Mouse (Mus musculus): Measurements from ENCODE around the gene Vgll2.

Vgll2 gene

GRCm38 (mm10) chr10:52022413-52023212 lies at the start of gene Vgll2:
Gene Vgll2, plus strand, starts transcription at chr10:52022502.
- POLR2A ChIA-PET, result interaction anchor here in 2 of 4 experiments (0.6 to 1.2 kb wide), 3 partner anchors 8 to 302 kb away, joined by 3 read pairs; no protein-coding TSS in a partner anchor
- CTCF ChIA-PET, result interaction anchor here in 3 of 4 experiments (0.5 to 0.7 kb wide), 3 partner anchors 68 to 406 kb away, joined by 3 to 4 read pairs (median 3); no protein-coding TSS in a partner anchor

DNA sequence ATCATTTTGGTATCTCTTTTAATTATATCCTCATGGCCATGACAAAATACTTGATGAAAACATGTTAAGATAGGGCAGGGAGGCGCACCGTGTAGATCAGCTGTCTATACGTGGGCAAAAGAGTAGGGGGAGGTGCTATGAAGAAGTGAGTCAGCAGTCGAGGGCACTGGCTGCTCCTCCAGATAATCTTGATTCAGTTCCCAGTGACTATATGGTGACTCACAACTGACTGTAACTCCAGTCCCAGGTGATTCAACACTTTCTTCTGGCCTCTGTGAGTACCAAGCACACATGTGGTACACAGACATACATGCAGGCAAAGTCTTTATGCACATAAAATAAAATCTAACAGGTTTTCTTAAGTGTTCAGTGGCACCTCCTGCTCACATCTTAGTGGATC lies 47.2 kb upstream of the Vgll2 start:
- POLR2A ChIA-PET, result no interaction called here
- CTCF ChIA-PET, result no interaction called here

GRCm38 (mm10) chr10:51975587-51975986 lies 46.7 kb upstream of the Vgll2 start:
- ChIA-PET CTCF (no interaction called here), POLR2A (no interaction called here)

DNA sequence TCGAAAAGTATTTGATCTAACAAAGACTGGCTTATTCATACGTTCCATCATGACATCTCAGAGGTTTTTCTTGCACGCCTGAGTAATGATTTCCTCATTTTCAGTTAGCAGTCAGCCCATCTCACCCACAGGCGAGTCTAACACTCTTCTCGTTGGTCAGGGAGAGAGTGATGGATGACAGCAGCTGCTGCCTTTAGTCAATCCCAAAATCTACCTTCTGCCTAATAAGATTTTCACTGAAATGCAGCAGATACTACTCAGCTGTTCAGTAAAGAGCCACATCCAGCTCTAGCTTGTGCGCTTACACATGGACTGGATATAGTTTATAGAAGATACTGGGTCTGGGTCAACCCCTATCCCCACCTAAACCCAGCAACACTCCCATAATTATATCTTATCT lies 40.7 kb upstream of the Vgll2 start:
- CTCF ChIA-PET, result no interaction called here
- POLR2A ChIA-PET, result no interaction called here

GRCm38 (mm10) chr10:51982395-51982794 lies 39.9 kb upstream of the Vgll2 start:
- CTCF ChIA-PET, result no interaction called here
- POLR2A ChIA-PET, result no interaction called here

DNA sequence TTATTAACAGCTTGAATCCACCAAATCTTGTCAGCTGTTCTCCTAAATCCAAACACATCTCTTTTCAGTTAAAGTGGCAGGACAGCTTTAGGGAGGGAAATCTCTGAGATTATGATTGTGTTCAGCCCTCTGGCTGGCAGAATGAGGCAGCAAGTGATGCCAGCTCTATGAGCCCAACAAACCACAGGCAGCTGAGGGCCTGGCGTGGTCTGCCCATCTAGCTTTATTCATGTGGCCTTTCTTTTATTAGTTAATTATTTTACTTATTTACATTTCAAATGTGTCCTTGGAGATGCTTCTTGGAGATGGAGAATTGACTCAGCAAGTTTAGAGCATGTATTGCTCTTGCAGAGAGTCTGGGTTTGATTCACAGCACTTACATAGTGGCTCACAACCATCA lies 3.8 kb upstream of the Vgll2 start:
- ChIA-PET CTCF (no interaction called here), POLR2A (interaction anchor here in 1 of 4 experiments (0.6 kb wide), 1 partner anchor 423 kb away, joined by 3 read pairs; no protein-coding TSS in a partner anchor)

- POLR2A ChIA-PET, result no interaction called here
- CTCF ChIA-PET, result no interaction called here
Measured at GRCm38 (mm10) chr10:52021231-52021630, 1.1 kb upstream of the Vgll2 start.

DNA sequence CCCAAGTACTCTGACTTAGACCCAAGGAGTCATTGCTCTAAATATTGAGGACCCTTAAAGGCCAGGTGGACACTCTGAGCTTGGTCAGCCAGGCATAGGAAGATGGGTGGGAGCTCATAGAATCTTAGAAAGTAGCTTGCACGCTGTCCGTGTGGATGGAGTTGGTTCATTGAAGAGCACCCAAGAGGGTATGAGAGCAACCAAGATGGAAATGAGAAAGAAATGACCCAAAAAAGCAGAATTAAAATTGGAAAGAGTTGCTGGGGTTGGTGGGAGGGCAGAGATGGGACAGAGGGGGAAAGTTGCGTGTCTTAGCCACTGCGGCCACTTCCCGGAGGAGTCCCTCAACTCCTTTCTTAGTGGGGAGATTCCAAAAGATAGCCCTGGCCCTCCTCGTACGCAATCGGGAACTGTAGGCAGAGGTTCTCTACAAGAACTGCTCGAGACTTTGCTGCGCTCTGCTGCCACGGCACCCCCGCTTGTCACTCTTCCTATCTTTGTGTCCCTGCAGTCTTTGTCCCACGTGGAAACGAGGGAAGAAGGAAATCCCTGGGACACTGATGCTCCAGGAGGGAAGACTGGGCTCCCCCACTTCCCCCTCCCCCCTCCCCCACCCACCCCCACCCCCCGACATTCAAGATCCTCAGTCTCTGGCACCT lies 437 bp upstream of the Vgll2 start:
- ChIA-PET POLR2A (no interaction called here), CTCF (interaction anchor here in 2 of 4 experiments (0.5 to 0.7 kb wide), 2 partner anchors 67 to 405 kb away, joined by 3 to 4 read pairs; no protein-coding TSS in a partner anchor)

- ChIA-PET CTCF (interaction anchor here in 1 of 4 experiments (0.7 kb wide), 1 partner anchor 358 kb away, joined by 3 read pairs; no protein-coding TSS in a partner anchor), POLR2A (interaction anchor here in 2 of 4 experiments (0.6 to 1.2 kb wide), 3 partner anchors 9 to 303 kb away, joined by 3 read pairs; no protein-coding TSS in a partner anchor)
Measured at GRCm38 (mm10) chr10:52023213-52024052, 1.1 kb downstream of the Vgll2 start.

DNA sequence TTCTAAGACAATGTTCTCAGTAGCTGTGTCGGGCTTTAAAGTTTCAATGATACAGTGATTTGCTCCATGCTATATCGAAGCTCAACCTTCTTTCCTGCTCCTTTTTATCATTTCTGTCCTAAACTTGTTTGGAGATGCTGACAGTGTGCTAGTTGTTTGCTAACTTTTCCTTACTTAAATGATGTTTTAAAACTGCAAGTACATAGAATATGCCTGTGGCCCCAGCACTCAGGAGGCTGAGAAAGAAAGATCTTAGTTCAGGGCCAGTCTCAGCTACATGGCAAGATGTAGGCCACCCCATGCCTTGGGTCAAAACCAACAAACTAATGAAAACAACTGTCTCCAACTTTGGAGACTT lies 1.7 kb downstream of the Vgll2 start:
- CTCF ChIA-PET, result no interaction called here
- POLR2A ChIA-PET, result interaction anchor here in 1 of 4 experiments (1.2 kb wide), 1 partner anchor 198 kb away, joined by 3 read pairs; no protein-coding TSS in a partner anchor

- POLR2A ChIA-PET, result no interaction called here
Measured at GRCm38 (mm10) chr10:52025291-52025690, 3.0 kb downstream of the Vgll2 start.

DNA sequence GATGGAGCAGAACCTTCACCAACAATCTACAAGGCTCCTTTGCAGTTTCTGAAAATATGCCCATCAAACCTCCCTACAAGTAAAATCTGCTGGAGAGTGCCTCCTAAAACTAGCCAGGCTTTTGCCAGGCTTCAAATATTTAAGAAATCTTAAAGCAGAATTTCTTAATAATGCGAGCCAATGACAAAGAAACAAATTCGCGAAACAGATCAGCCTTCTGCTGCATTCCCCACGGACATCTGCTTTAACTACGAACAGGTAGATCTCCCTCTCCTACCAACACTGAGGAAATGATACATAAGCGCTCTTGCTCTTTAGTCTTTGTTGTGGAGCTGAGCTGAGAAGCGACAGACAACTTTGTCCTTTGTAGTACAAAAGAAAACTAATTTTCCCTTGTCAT lies 3.5 kb downstream of the Vgll2 start:
- ChIA-PET POLR2A (no interaction called here), CTCF (interaction anchor here in 1 of 4 experiments (0.6 kb wide), 1 partner anchor 72 kb away, joined by 4 read pairs; no protein-coding TSS in a partner anchor)

More at GRCm38 (mm10) chr10:52025291-52025690, 3.0 kb downstream of the Vgll2 start:
- CTCF ChIA-PET, result no interaction called here

GRCm38 (mm10) chr10:52027161-52028035 lies 5.1 kb downstream of the Vgll2 start:
- POLR2A ChIA-PET, result interaction anchor here in 1 of 4 experiments (0.6 kb wide), 1 partner anchor 355 kb away, joined by 3 read pairs; the partner anchor contains the start of gene Gopc
- CTCF ChIA-PET, result no interaction called here

- POLR2A ChIA-PET, result no interaction called here
- CTCF ChIA-PET, result interaction anchor here in 1 of 4 experiments (0.6 kb wide), 1 partner anchor 271 kb away, joined by 3 read pairs; no protein-coding TSS in a partner anchor
Measured at GRCm38 (mm10) chr10:52028561-52029370, 6.5 kb downstream of the Vgll2 start.

DNA sequence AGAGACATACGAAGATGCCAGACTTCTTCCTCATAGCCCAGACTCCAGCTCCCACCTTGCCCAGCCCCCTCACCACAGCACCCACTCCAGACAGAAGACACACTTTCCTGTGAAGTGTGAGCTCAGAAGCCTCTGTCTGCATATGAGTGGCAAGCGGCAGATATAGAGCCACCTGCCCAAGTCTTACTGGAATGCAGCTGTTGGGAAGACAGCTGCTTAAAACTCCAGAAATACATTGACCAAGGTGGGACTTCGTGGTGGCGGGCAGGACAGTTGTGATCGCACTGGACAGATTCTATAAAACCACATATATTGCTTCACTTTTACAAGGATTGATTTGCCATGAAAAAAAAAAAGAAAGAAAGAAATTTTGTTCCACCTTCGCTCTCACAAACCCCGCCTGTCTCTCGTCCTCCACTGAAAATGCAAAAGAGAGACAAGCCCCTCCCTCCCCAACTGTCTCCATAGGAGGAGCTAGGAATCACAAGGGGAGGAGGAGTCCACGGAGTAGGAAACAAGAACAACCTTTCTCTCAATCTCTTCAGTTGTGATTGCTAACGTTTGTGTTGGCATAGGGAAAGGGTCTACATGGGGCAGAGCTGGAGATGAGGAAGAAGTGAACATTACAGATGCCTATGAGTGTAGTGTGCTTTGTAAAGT lies 7.2 kb downstream of the Vgll2 start:
- ChIA-PET POLR2A (interaction anchor here in 1 of 4 experiments (0.9 kb wide), 1 partner anchor 353 kb away, joined by 3 read pairs; no protein-coding TSS in a partner anchor), CTCF (interaction anchor here in 2 of 4 experiments (0.6 kb wide), 2 partner anchors 272 to 675 kb away, joined by 3 to 10 read pairs; no protein-coding TSS in a partner anchor)

DNA sequence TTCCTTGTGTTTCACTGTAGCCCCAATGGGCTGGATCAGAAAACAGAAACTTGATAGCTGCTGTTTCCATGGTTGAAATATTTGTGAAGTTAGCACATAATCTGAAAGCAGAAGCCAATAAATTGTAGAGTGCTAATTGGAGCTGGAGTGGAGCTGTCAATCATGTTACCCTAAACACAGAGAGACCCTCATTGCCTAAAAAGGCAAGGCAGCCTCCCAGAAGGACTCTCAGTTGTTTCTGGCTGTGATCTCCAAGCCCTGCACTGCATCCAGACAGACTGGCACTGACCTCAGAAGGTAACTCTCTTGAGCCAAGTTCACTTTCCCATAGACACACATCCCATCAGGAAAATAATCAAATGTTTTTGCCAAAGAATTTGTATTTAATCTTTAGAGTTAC lies 11.4 kb downstream of the Vgll2 start:
- ChIA-PET POLR2A (no interaction called here), CTCF (no interaction called here)

GRCm38 (mm10) chr10:52039392-52039791 lies 17.1 kb downstream of the Vgll2 start:
- CTCF ChIA-PET, result no interaction called here

More at GRCm38 (mm10) chr10:52039392-52039791, 17.1 kb downstream of the Vgll2 start:
- POLR2A ChIA-PET, result no interaction called here
